Mouse (Mus musculus) liver, adult 2 months (tissue): Measurements from ENCODE around the gene Gm49383.

Source experiments
- CTCF ChIP-seq: fragments of 200-500 bp; IDR thresholded peaks from 2 replicates; pipeline ENCODE4 v1.5.1; 2011; ENCODE audit warnings: low read depth, low read length, control low read depth
- POLR2A ChIP-seq: fragments of 200-500 bp; IDR thresholded peaks from 2 replicates; pipeline ENCODE4 v1.6.1; 2011; ENCODE audit warnings: low read length, control low read depth; ENCODE audit not compliant: insufficient read depth; ENCODE audit errors: extremely low read depth

DNA sequence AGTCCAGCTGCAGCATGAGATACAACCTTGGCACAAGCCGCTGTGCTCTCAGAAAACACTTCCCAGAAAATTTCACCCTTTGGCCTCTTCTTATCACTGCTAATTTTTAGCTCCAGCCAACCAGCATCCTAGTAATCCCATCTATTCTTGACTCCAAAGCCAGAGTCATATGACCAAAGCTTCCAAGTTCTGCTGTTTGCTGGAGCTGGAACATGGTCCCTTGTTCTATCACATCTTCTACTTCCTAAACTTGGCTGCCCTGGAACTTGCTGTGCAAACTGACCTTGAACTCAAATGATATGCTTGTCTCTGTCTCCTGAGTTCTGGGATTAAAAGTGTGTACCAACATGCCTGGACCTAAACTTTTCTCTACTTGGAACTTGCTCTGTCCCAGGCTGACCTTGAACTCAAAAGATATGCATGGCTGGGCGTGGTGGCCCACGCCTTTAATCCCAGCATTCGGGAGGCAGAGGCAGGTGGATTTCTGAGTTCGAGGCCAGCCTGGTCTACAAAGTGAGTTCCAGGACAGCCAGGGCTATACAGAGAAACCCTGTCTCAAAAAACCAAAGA lies 49.7 kb downstream of the Gm49383 start:
- TF ChIP-seq CTCF (no peak), POLR2A (no peak)
